Mouse (Mus musculus): Measurements from ENCODE around the gene Nom1. TPM values are rescaled to one million over a fixed set of nuclear protein-coding genes. Genes with fewer than 3 reads are reported as not detected.
"Not testable (repeated sequence)": the region's sequence is repeated elsewhere in the genome, so short reads cannot be mapped to it uniquely, and the experiment has no call there.

The Nom1 gene
- 13.6 and 14.4 TPM in 2 replicates for polyA plus RNA-seq (2012; rRNA removed)

DNA sequence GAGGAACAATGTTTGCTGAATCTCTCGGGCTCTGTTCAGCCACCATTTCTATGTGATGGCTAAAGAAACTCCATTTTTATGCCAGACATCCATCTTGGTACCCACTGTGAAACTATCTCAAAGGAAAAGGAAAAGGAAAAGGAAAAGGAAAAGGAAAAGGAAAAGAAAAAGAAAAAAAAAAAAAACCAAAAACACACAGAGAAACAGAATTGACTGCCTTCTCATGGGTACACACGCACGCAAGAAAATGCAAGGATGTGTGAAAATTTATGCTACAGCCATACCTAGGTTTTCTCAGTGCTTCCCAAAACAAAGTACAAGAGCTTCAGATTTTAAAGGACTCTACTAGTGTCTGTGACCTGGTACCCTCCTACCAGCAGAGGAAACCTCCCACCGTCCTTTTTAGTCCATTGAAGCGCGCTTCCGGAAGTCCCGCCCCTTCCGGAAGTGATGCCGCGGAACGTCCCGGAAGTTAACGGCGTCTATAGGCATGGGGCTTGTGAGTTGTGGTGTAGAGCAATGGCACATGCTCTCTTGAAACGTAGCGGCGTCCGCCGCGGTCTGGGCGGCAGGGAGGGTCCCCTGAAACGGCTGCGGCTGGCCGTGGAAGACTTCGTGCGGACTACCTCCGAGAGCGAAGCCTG lies at the start of gene Nom1:
Gene Nom1, plus strand, starts transcription at position 437 of the 644 bp plus-strand sequence.
- TF ChIP-seq CTCF (IDR thresholded peaks at IDR 0.05; ENCODE audit: borderline replicate concordance, extremely low read depth, insufficient read depth, insufficient read length) (no peak), POLR2A (IDR thresholded peaks at IDR 0.05; ENCODE audit: borderline replicate concordance, extremely low read depth, insufficient read depth, insufficient read length, poor library complexity, severe bottlenecking) (no peak; the same call in 1 of the 2 replicates)
- DNase-seq (ENCODE audit: low read depth) = peak; percentile 97

DNA sequence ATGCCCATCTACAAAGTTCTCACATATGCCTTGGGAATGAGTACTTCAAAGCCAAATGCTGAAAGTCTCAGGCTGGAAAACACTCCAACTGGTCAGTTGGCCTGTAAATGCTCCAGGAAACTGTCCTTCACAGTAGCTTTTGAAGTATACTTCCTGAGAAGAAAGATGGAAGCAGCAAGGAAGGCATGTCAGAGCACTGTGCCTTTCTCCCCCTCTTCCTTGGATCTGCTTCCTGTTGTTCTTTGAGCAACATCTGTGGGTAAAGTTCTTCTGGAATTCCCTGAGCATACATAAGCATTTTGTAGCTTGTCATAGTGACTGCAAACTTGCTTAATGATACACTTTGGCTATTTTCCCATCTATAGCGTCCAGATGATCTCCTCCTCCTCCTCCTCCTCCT lies 46.9 kb upstream of the Nom1 start:
- TF ChIP-seq POLR2A (IDR thresholded peaks at IDR 0.05; ENCODE audit: borderline replicate concordance, extremely low read depth, insufficient read depth, insufficient read length, poor library complexity, severe bottlenecking) (no peak), CTCF (IDR thresholded peaks at IDR 0.05; ENCODE audit: borderline replicate concordance, extremely low read depth, insufficient read depth, insufficient read length) (no peak)
- DNase-seq (ENCODE audit: low read depth) = no peak

DNA sequence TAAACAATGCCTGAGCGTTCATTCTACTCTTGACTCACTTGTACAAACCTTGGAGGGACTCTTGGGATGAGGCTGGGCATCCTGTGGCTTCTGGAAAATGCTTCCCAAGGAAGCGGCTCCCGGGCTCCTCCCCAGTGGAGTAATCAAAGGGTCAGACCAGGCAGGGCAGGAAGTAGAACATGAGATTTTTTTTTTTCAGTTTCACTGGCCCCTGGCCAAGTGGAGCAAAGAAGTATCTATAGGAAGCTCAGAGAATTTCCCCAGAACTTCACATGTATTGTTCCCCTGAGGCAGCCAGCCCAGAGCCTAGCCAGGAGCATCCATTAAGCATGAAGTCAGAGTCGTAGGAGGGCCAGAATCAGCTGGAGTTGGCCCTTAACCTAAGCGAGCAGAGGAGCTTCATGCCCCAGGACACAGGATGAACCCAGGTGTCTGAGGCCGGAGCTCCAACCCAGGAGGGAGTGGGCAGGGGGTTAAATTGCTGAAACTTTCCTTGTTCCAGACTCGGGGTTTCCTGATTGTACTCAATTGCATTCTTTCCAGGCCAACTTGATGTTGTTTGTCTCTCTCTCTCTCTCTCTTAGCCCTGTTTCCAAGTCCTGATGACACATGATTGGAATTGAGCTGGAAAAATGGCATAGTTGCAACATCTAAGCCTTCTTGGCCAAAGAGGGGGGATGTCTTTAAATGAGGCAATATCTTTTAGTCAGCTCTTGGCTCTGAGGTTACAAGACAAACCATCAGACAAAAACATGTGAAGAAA lies 46.1 kb upstream of the Nom1 start:
- DNase-seq (ENCODE audit: low read depth) = peak; percentile 9
- no peak for TF ChIP-seq POLR2A (IDR thresholded peaks at IDR 0.05; ENCODE audit: borderline replicate concordance, extremely low read depth, insufficient read depth, insufficient read length, poor library complexity, severe bottlenecking)
- no peak for TF ChIP-seq CTCF (IDR thresholded peaks at IDR 0.05; ENCODE audit: borderline replicate concordance, extremely low read depth, insufficient read depth, insufficient read length)

DNA sequence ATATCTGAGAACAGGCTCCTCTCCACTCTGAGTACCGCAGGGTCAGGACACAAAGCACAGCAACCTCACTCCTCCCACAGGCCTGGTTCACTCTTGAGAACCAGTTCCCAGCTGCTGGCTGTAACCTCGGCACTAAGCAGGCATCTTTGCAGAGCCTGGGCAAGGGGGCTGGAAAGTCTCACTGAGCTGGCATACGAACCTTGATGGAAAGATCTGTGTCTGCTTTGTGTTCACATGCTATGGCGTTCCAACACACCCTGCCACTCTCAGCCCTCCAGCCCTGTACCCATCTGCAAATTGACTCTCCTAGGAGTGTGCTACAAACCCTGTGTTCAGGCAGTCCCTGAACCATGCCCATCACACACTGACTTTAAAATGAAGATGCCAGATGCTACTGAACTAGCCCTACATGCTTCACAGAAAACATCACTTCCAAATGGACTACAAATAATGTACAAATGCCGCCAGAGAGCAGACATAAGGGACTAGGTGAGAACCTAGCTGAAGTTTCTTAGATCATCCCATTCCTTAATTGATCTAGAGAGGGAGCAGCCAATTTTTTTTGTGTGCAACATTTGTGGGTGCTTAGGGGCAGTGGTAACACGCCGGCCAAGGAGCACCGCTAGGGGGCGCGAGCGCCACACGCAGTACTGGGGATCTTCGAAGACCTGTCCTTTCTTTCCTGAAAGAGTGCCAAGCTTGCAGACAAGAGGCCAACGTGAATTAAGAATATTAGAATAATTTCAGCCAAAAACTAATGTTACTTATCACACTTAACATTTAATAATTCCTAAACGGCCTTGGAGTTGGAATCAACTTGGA lies 45.3 kb upstream of the Nom1 start:
- peak; percentile 85 for DNase-seq (ENCODE audit: low read depth)
- TF ChIP-seq POLR2A (IDR thresholded peaks at IDR 0.05; ENCODE audit: borderline replicate concordance, extremely low read depth, insufficient read depth, insufficient read length, poor library complexity, severe bottlenecking) = no peak
- TF ChIP-seq CTCF (IDR thresholded peaks at IDR 0.05; ENCODE audit: borderline replicate concordance, extremely low read depth, insufficient read depth, insufficient read length) = peak; percentile 97

DNA sequence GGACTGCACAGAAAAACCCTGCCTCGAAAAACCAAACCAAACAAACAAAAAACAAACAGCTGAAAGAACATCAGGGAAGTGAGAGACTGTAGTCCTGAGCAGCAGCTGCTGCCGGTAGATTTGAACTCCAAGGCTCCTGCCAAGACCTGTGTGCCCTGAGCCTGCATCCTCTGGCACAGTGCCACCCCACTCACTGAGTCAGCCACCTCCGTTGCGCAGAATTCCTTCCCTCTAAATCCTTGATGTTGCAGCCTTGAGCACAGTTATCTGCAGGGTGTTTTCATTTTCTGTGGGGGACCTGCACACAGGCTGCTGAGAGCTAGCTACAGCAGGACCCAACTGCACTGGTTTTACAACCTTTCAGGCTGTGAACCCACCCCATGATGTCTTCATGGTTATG lies 36.0 kb upstream of the Nom1 start:
- DNase-seq (ENCODE audit: low read depth) = no peak
- TF ChIP-seq POLR2A (IDR thresholded peaks at IDR 0.05; ENCODE audit: borderline replicate concordance, extremely low read depth, insufficient read depth, insufficient read length, poor library complexity, severe bottlenecking) (no peak), CTCF (IDR thresholded peaks at IDR 0.05; ENCODE audit: borderline replicate concordance, extremely low read depth, insufficient read depth, insufficient read length) (no peak)

DNA sequence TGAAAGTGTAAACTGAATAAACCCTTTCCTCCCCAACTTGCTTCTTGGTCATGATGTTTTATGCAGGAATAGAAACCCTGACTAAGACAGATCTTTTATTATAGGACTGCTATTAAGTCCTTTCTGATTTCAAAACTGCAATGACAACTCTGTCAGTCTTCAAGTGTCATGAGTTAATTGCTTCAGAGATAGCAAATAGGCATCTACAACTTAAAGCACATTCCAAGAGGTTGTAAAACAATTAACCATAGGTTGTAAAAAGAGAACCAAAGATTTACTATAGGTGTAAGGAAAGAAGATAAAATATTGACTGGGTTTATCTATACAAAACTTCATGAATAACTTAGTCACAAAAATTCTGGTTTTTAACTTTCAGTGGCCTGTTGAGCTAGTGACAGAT lies 23.6 kb upstream of the Nom1 start:
- DNase-seq (ENCODE audit: low read depth) = no peak
- TF ChIP-seq POLR2A (IDR thresholded peaks at IDR 0.05; ENCODE audit: borderline replicate concordance, extremely low read depth, insufficient read depth, insufficient read length, poor library complexity, severe bottlenecking) (no peak), CTCF (IDR thresholded peaks at IDR 0.05; ENCODE audit: borderline replicate concordance, extremely low read depth, insufficient read depth, insufficient read length) (no peak)

DNA sequence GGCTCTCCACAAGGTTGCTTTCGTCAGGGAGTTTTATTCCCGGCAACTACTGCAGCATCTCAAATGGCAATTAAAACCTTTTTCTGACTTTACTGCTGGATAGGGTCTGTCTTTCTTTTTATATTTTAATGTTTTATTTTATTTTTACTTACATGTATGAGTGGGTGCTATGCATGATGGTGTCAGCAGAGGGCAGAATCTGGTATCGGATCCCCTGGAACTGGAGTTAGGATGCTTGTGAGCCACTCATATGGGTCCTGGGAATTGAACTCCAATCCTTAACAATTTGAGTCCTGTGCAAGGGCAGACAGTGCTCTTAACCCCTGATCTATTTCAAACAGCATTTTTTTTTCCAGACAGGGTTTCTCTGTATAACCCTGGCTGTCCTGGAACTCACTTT lies 21.4 kb upstream of the Nom1 start:
- no peak for DNase-seq (ENCODE audit: low read depth)

DNA sequence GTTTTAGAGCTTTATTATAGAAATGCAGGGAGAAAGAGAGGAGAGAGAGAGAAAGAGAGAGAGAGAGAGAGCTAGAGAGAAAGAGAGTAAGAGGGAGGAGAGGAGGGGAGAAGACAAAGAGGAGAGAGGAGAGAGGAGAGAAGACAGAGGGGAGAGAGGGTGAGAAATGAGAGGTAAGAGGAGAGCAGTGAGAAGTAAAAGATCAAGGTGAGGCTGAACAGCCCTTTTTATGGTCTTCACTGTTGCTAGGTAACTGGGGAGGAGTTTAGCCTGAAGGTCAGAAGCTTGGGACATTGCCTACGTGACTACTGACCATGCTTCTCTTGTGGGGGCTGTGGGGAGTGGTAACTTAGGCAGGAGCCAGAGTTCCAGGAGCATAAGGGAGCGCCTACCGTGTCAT lies 11.1 kb upstream of the Nom1 start:
- not testable (repeated sequence) for DNase-seq (ENCODE audit: low read depth)

More for the DNA sequence above, 21.4 kb upstream of the Nom1 start:
- no peak for TF ChIP-seq POLR2A (IDR thresholded peaks at IDR 0.05; ENCODE audit: borderline replicate concordance, extremely low read depth, insufficient read depth, insufficient read length, poor library complexity, severe bottlenecking)
- TF ChIP-seq CTCF (IDR thresholded peaks at IDR 0.05; ENCODE audit: borderline replicate concordance, extremely low read depth, insufficient read depth, insufficient read length) = no peak

DNA sequence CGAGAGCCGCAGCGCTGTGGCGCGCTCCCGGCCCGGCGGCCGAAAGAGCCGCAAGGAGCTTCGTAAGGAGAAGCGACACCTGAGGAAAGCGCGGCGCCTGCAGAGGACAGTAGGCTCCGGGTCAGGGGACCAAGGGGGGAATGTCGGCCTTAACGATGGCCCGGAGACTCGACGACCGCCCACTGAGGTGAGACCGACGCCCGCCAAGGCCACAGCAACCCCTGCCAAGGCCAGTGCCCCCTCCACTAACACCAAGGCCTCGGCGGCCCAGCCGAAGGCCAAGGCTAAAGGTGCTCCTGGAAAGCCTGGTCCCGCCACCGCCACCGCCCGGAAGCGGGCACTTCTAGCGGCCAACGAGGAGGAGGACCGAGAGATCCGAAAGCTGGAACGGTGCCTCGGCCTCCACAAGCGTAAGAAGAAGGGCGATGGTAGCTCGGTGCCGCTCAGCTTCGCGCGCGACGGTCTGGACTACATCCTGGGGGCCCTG lies 451 bp downstream of the Nom1 start:
- no peak for TF ChIP-seq CTCF (IDR thresholded peaks at IDR 0.05; ENCODE audit: borderline replicate concordance, extremely low read depth, insufficient read depth, insufficient read length)
- no peak for DNase-seq (ENCODE audit: low read depth)

DNA sequence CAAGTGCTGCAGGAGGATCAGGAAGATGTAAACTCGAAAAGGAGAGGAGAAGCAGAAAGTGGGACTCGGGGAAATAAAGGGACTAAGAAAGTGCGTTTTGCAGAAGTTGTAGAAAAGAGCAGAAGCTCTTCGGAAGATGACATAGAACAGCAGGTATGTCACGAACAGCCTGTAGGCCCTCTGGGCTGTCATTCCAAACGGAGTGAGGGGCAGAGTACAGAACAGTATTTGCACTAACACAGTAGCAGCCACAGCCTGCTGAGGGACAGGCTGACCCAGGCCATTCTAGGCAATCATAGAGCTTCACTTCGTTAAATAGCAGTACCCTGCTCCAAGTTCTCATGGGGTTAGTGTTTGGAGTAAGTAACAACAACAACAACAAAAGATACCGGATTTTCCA lies 1.0 kb downstream of the Nom1 start:
- no peak for TF ChIP-seq CTCF (IDR thresholded peaks at IDR 0.05; ENCODE audit: borderline replicate concordance, extremely low read depth, insufficient read depth, insufficient read length)
- DNase-seq (ENCODE audit: low read depth) = no peak

DNA sequence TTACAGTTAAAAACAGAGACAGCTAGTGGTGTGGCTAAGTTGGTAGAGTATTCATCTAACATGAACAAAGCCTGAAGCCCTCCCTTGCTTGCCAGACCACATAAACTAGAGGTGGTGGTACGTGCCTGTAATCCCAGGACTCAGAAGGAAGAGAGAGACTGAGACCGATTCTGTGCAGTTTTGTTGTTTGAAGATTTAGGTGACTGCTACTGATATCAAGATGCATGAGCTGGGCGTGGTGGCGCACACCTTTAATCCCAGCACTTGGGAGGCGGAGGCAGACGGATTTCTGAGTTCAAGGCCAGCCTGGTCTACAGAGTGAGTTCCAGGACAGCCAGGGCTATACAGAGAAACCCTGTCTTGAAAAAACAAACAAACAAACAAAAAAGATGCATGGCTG lies 2.3 kb downstream of the Nom1 start:
- DNase-seq (ENCODE audit: low read depth) = not testable (repeated sequence)

DNA sequence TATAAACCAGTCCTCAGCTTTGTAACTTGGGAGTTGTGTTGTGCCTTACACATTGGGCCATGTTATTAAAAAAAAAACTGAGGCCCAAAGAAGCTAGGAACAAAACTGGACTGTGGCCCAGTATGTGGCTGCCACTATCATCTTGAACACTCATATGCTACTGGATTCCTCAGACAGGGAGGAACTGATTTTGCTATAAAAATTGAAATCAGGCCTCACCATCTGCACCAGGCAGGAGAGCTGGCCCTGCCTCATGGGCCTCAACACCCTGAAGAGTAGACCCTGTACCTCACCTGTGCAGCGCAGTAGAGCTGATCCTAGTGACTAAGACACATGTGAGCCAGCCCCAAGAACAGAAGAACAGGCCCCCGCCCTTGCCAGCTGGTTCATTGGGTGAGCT lies 10.8 kb downstream of the Nom1 start:
- TF ChIP-seq CTCF (IDR thresholded peaks at IDR 0.05; ENCODE audit: borderline replicate concordance, extremely low read depth, insufficient read depth, insufficient read length) (no peak), POLR2A (IDR thresholded peaks at IDR 0.05; ENCODE audit: borderline replicate concordance, extremely low read depth, insufficient read depth, insufficient read length, poor library complexity, severe bottlenecking) (no peak)
- no peak for DNase-seq (ENCODE audit: low read depth)
